Mouse (Mus musculus) stomach, embryonic 16.5 days (tissue): ENCODE data around the gene Mturn. TPM values are rescaled to one million over a fixed set of nuclear protein-coding genes. Genes with fewer than 3 reads are reported as not detected.
A peak's percentile ranks its signal among the peaks of the same experiment; 100 is the strongest.

Source experiments
- ATAC-seq: fragments of 200-750 bp; cut with Nextera tagmentation; 2 replicates; pipeline ENCODE4 v1.8.0; 2017; ENCODE audit warnings: moderate number of reproducible peaks, moderate TSS enrichment; ENCODE audit not compliant: insufficient read depth, low FRiP score
- H3K27ac ChIP-seq: fragments of 300-500 bp; sonication (generic); 2 replicates; pipeline ENCODE4 v1.5.1; 2014; ENCODE audit warnings: low read length
- H3K27me3 ChIP-seq: fragments of 300-500 bp; sonication (generic); 2 replicates; pipeline ENCODE4 v1.6.1; 2014; ENCODE audit warnings: low read length, control low read depth, mixed read lengths; ENCODE audit not compliant: control insufficient read depth, insufficient read depth
- H3K36me3 ChIP-seq: fragments of 300-500 bp; sonication (generic); 2 replicates; pipeline ENCODE4 v1.6.1; 2014; ENCODE audit warnings: low read length; ENCODE audit not compliant: control insufficient read depth, insufficient read depth
- H3K4me1 ChIP-seq: fragments of 300-500 bp; sonication (generic); 2 replicates; pipeline ENCODE4 v1.6.1; 2014; ENCODE audit warnings: low read length, control low read depth, mixed read lengths; ENCODE audit not compliant: control insufficient read depth, insufficient read depth
- H3K4me2 ChIP-seq: fragments of 300-500 bp; sonication (generic); 2 replicates; pipeline ENCODE4 v1.6.1; 2014; ENCODE audit warnings: low read depth, low read length, mixed read lengths
- H3K4me3 ChIP-seq: fragments of 300-500 bp; sonication (generic); replicated peaks from 2 replicates; pipeline ENCODE4 v1.5.1; 2014; ENCODE audit warnings: mild to moderate bottlenecking, low read length
- H3K9ac ChIP-seq: fragments of 300-500 bp; sonication (generic); 2 replicates; pipeline ENCODE4 v1.6.1; 2014; ENCODE audit warnings: low read length
- H3K9me3 ChIP-seq: fragments of 300-500 bp; sonication (generic); replicated peaks from 2 replicates; pipeline ENCODE4 v1.6.1; 2016; ENCODE audit warnings: low read length, control low read depth; ENCODE audit not compliant: control insufficient read depth
- WGBS: fragments of 180-500 bp; shearing (Covaris S2); extraction: QIAGEN DNeasy Blood & Tissue Kit; methylation state at CpG from one replicate; pipeline ENCODE4 v1.1.7; 2014; 5-methylcytosine and 5-hydroxymethylcytosine counted together
- polyA plus RNA-seq: library from polyadenylated mRNA; unstranded; fragments of >200 nt; fragmentation: Nextera tagmentation; extraction: Ambion mirVana; gene quantifications from 2 replicates; pipeline ENCODE4 v1.2.1, GENCODE M21; 2015

Mturn gene
- polyA plus RNA-seq, 1 experiment from 2014 or later: 9.5 TPM

DNA sequence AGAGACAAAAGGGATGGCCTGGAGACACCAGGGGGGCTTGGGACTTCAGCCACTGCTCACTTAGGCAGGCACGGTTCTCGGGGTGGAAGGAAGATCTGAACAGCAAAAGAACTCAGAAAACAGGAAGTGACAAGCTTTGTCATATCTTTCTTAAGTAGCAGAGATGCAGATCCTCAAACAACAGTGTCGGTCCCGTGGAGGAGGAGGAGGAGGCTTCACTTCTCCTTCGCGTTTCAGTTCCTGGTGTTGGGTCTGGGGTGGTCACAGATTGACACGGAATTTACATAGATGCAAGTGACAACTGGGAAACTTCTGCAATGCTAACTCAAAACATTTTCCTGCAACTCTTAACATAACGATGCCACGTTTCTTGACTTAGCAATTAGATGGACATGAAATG lies 54.7 kb downstream of the Mturn start:
- 64% methylated on average over 9 of the region's 9 CpGs for WGBS
- H3K27me3 ChIP-seq: no peaks in the 10 kb centered on the region
- H3K4me3 ChIP-seq: no peak overlapping the region

DNA sequence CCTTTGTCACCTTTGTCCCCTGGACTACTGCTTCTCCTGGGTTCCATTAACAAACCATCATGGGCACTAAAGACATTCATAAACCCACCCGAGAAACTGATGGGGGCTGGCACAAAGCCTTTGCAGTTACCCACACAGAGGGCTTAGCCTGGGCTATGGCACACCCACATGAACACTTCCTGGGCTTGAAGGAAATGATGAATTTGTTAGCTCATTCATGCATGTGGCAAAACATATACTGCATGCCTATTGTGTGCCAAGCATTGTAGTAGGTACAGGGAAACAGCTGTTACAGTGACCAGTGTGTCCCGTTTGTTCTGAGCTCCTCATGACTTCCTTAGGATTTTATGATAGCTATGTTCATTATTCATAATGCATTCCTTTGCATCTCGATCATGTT lies 55.8 kb downstream of the Mturn start:
- ATAC-seq: no peak
- Histone ChIP-seq H3K4me2 (no peak overlapping the region), H3K4me3 (no peak overlapping the region), H3K27ac (no peak overlapping the region), H3K27me3 (no peaks in the 10 kb centered on the region), H3K9ac (no peak overlapping the region), H3K36me3 (no peaks in the 10 kb centered on the region), H3K4me1 (no peaks in the 10 kb centered on the region), H3K9me3 (no peaks in the 10 kb centered on the region)
- WGBS: 76% methylated on average over 3 of the region's 3 CpGs

More for the DNA sequence above, 54.7 kb downstream of the Mturn start:
- Histone ChIP-seq H3K9ac (no peak overlapping the region), H3K27ac (no peak overlapping the region), H3K4me1 (no peaks in the 10 kb centered on the region), H3K36me3 (no peaks in the 10 kb centered on the region), H3K9me3 (no peaks in the 10 kb centered on the region), H3K4me2 (no peak overlapping the region)
- no peak for ATAC-seq

DNA sequence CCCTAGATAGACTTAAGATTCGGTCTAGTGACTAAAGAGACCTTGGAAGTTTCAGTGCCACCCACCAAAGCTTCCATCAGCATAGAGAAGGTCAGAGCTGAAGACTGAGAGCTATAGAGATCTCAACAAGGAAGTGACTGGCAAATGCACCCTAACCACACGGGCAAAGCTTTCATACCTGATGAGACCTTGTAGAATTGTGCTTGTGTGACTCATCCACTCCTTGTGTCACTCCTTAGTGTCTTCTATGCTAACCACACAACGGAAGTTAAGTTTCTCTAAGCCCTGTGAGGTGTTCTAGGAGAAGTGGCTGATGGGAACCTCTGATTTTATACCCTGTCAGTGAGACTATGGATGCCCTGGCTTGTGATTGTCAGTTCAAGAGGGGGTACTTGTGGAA lies 56.3 kb downstream of the Mturn start:
- H3K4me1 ChIP-seq: no peaks in the 10 kb centered on the region
- H3K4me3 ChIP-seq: no peak overlapping the region
- no peaks in the 10 kb centered on the region for H3K27me3 ChIP-seq
- H3K27ac ChIP-seq: no peak overlapping the region
- no peaks in the 10 kb centered on the region for H3K9me3 ChIP-seq
- WGBS: 68% methylated on average over 3 of the region's 3 CpGs
- no peaks in the 10 kb centered on the region for H3K36me3 ChIP-seq
- H3K4me2 ChIP-seq: no peak overlapping the region
- no peak overlapping the region for H3K9ac ChIP-seq
- ATAC-seq: no peak

DNA sequence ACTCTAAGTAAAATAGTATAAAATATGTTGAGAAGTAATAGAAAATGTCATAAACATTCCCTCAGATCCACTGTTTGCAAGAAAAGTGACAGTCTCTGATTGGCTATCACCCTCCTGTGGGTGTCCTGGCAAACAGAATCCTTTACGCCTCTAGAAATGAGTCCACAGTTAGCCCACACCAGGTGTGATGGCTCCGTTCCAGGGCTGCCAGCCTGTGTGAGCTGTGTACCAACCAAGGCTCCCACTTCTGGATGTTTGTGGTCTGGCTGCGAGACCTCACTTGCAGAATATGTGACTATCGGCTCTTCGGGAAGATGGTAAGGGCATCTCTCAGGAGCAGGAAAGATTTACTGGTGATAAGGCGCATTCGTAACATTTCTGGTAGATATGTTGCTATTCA lies 67.6 kb downstream of the Mturn start:
- no peaks in the 10 kb centered on the region for H3K9me3 ChIP-seq
- no peak overlapping the region for H3K9ac ChIP-seq
- no peak overlapping the region for H3K4me2 ChIP-seq
- no peak overlapping the region for H3K4me3 ChIP-seq
- H3K27ac ChIP-seq: no peak overlapping the region
- no peaks in the 10 kb centered on the region for H3K36me3 ChIP-seq
- 92% methylated on average over 7 of the region's 7 CpGs for WGBS
- no peaks in the 10 kb centered on the region for H3K27me3 ChIP-seq
- ATAC-seq: no peak
- H3K4me1 ChIP-seq: 0 out of 2 replicates have a peak, but pooled peaks cover 2% of the 10 kb centered on the region

DNA sequence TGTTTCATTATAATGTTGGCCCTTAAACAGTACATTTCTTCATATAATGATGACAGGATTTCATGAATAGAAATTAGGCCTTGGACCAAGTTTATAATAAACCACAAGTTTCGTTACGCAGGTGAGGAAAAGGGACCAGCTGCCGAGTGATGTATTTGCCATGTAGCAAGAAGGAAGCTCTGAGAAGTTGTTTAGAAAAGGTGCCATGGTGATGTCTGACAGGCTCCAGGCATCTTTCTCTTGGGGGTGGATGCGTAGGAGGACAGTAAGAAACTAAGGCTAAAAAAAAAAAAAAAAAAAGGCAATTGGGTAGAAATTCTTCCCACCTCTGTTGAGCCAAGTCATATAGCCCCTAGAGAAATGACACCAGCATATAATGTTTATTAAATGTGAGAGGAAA lies 70.2 kb downstream of the Mturn start:
- Histone ChIP-seq H3K4me2 (no peak overlapping the region), H3K4me1 (0 out of 2 replicates have a peak, but pooled peaks cover 2% of the 10 kb centered on the region), H3K9me3 (no peaks in the 10 kb centered on the region), H3K27ac (no peak overlapping the region), H3K27me3 (no peaks in the 10 kb centered on the region), H3K4me3 (no peak overlapping the region), H3K36me3 (no peaks in the 10 kb centered on the region), H3K9ac (no peak overlapping the region)
- no peak for ATAC-seq
- 66% methylated on average over 4 of the region's 4 CpGs for WGBS

DNA sequence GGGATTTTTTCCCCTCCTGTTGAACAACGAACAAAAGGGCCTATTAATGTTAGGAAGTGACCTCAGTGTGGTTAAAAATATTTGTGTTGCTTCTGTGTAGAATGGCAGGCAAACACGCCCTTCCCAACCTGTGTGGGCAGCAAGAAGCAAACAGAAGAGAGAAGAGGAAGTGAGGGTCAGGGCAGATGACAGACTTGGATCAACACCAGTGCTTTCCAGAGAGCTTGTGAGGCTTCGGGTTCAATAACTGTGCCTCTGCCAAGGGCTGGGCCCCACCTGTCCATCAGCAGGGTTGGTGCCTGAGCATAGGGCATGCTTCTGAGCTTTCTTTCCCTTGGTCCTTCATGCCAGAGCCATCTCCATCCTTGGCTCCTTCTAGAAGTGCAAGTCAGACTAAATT lies 70.7 kb downstream of the Mturn start:
- no peak overlapping the region for H3K9ac ChIP-seq
- H3K27ac ChIP-seq: 0 out of 2 replicates have a peak overlapping the region, but pooled peaks have one; percentile 13
- H3K27me3 ChIP-seq: no peaks in the 10 kb centered on the region
- H3K36me3 ChIP-seq: no peaks in the 10 kb centered on the region
- 27% methylated on average over 3 of the region's 3 CpGs for WGBS
- no peak overlapping the region for H3K4me3 ChIP-seq
- no peak overlapping the region for H3K4me2 ChIP-seq
- H3K4me1 ChIP-seq: 0 out of 2 replicates have a peak, but pooled peaks cover 2% of the 10 kb centered on the region
- ATAC-seq: no peak
- no peaks in the 10 kb centered on the region for H3K9me3 ChIP-seq

Other genes with a start within 250 kb of the Mturn start
- gene Scrn1, start 115.1 kb upstream of the Mturn start, polyA plus RNA-seq: 6.9 and 8.3 TPM in 2 replicates
- 5.3 and 5.7 TPM in 2 replicates for gene Plekha8, start 86.5 kb upstream of the Mturn start, polyA plus RNA-seq
- gene Fkbp14, start 84.3 kb upstream of the Mturn start, polyA plus RNA-seq: 33.9 and 34.2 TPM in 2 replicates
- 4.5 and 5.3 TPM in 2 replicates for gene Znrf2, start 135.3 kb downstream of the Mturn start, polyA plus RNA-seq